Mouse (Mus musculus): ENCODE data around the gene Qpctl.
A peak's percentile ranks its signal among the peaks of the same experiment; 100 is the strongest.

Gene Qpctl

DNA sequence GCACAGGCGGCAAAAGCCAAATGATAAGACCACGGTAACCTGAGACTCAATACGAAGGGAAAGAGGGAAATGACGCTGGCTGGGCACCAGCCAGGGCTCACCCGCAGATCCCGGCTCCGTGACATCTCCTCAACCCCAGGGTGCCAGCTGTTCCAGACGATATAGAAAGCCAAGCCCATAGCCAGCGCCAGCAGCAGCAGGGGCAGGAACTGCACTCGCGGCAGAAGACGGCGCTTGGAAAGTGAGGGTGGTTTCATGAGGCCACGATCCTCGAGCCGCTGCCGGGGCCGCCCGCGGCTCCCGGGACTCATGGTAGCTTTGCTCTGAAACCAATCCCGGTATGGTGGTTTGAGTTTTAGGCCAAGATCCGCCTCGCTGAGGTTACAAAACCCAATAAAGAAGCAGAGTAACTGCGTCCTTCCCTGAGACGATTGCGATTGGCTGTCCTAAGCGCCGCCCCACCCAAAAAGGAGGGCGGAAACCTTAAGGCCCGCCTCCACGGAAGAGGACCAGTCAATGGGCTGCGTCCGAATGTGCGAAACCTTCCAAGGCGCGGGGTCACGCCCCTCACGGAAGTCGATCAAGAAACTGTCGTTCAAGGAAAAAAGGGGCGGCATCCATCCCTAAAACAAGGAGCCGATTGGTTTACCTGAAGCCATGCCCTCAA is at the start of gene Qpctl:
TSS of gene Qpctl (minus strand) at position 417 of the 667 bp plus-strand sequence.
- peak; percentile 100 for DNase-seq (ENCODE audit: low spot score)

- no peak for DNase-seq (ENCODE audit: low spot score)
Observed at GRCm38 (mm10) chr7:19197985-19198384, 48.9 kb upstream of the Qpctl start.

- peak; percentile 58 for DNase-seq (ENCODE audit: low spot score)
Observed at GRCm38 (mm10) chr7:19196676-19197075, 47.6 kb upstream of the Qpctl start.

DNA sequence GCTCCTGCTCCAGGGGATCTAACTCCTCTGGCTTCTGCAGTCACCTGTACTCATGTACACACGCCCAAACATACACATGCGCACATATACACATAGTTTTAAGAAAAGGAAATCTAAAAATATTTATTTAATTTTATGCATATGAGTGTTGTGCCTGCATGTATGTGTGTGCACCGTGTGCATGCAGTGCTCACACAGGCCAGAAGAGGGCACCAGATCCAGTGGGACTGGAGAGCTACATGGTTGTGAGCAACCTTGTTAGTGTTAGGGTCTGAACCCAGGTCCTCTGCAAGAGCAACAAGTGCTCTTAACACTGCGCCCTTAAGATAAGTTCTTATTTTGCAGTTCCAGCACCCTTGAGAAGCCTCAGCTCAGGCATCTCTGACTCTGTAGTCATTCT is 45.6 kb upstream of the Qpctl start:
- DNase-seq (ENCODE audit: low spot score) = no peak

DNA sequence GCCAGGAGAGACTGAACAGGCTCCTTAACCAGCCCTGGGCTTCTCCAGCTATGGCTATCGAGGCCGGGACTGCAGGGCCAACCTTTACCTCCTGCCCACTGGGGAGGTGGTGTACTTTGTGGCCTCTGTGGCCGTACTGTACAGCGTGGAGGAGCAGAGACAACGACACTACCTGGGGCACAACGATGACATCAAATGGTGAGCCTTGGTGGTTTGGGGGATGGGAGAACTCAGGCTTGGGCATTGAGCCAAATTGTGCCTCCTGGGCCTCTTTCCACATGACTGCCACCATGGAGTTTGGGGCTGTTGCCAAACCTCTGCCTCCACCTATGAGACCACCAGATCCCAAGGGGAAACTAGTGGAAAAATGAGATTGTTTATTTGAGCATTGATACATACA is 35.7 kb upstream of the Qpctl start:
- no peak for DNase-seq (ENCODE audit: low spot score)

- DNase-seq (ENCODE audit: low spot score) = no peak
Observed at GRCm38 (mm10) chr7:19184250-19184649, 35.2 kb upstream of the Qpctl start.

- DNase-seq (ENCODE audit: low spot score) = peak; percentile 74
Observed at GRCm38 (mm10) chr7:19180862-19181429, 31.9 kb upstream of the Qpctl start.

DNA sequence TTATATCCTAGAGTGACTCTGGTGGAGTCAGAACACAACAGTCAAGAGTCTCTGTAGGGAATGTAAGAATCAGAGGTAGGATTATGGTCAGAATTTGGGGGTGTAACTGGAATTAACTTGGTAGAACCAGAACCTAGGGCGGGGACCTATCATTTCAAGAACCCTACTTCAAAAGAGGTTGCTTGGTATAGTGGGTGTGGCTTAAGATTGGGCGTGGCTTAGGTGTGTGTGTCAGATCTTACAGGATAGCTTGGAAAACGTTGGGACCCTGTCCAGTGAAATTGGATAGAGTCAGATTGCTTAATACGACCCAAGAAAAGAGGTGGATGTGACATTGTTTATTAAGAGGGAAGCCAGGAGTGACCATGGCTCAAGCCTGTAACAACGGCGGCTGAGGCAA is 30.8 kb upstream of the Qpctl start:
- DNase-seq (ENCODE audit: low spot score) = no peak

GRCm38 (mm10) chr7:19179173-19179572 is 30.1 kb upstream of the Qpctl start:
- DNase-seq (ENCODE audit: low spot score) = peak; percentile 84

DNA sequence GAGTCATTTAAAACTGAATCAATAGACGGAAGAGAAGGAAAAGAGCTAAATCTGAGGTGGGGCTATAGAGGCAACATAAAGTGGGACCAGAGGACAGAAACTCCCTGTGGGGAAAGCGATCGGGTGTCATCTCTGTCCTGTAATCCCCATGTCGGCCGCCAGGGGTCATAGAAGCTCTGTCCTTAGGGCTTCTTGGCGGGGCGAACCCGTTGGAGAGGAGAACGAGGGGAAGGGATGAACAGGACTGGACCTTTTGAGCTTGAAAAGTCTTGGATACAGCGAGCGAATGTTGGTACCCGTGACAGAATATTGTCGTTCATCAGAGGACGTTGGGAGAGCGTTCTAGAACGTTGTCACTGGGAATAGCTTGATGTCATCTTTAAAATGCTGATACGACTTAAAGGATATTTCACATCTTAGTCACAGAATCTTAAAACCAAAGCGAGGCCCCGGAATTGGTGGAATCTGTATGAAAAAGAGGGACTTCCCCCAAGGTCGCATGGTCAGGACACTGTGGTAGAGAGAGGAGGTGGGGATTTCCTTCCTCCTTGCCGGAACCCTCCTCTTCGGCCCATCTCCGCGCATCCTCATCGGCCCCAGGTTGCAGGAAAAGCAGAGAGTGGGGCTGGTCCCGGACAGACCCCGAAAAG is 29.5 kb upstream of the Qpctl start:
- peak; percentile 88 for DNase-seq (ENCODE audit: low spot score)

- no peak for DNase-seq (ENCODE audit: low spot score)
Observed at GRCm38 (mm10) chr7:19178035-19178434, 28.9 kb upstream of the Qpctl start.

- DNase-seq (ENCODE audit: low spot score) = no peak
Observed at GRCm38 (mm10) chr7:19177216-19177615, 28.1 kb upstream of the Qpctl start.

GRCm38 (mm10) chr7:19176516-19176947 is 27.4 kb upstream of the Qpctl start:
- DNase-seq (ENCODE audit: low spot score) = no peak

DNA sequence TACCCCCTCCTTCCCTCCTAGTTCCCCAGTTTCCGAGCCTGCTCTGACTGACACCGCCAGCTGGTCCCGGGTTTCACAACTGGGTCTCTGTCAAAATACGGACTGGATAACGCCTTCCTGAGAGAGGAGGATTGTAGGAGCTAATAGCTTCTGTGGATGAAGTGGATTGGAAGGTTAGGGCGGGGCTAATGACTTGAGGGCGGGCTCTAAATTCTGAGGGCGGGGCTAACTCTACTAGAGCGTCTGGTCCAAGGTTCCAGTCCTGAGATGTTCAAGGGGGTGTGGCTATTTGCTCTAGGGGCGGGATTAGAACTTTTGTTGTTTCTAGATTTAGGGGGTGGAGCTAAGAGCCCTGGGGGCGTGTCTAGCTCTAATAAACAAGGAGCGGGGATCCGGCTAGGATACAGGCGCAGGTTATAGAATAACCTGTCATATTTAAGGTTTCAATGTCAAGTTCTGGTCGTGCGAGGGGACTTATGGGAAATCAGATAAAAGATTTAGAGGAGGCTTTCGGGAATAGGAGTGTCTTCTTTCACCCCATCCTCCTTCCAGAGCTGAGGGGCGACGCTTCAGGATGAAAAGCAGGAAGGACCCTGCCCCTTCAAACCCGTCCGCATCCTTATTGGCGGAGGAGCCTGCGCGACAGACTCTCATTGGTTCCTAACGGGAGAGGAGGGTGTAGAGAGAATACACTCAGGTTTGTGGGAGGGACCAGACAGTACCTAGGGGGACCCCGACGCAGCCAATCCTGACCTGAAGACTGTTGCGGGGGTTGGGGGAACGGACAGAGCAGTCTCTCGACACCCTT is 26.8 kb upstream of the Qpctl start, which contains the start of gene Eml2:
TSS of gene Eml2 (plus strand) at position 714 of the 808 bp plus-strand sequence.
- DNase-seq (ENCODE audit: low spot score) = peak; percentile 82

- peak; percentile 93 for DNase-seq (ENCODE audit: low spot score)
Observed at GRCm38 (mm10) chr7:19172874-19173273, 23.8 kb upstream of the Qpctl start.

DNA sequence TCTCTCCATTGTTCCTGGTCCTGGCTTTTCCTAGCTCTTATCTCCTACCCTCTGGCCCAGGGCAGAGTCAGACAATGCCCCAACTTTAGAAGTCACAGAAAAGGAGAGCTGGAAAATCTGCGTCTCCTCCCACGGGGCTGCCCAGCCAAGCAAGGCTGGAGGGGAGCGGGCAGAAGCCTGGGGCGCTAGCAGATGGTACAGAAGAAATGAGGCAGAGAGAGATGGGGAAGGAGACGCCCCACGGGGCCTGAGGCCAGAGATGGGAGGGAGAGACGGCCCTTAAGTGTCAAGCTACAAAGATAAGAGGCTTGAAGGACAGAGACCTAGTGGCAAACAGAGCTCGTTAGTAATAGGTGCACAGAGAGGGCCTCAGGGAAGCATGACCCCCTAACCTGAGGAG is 22.7 kb upstream of the Qpctl start:
- no peak for DNase-seq (ENCODE audit: low spot score)

- DNase-seq (ENCODE audit: low spot score) = no peak
Observed at GRCm38 (mm10) chr7:19170142-19170541, 21.1 kb upstream of the Qpctl start.

DNA sequence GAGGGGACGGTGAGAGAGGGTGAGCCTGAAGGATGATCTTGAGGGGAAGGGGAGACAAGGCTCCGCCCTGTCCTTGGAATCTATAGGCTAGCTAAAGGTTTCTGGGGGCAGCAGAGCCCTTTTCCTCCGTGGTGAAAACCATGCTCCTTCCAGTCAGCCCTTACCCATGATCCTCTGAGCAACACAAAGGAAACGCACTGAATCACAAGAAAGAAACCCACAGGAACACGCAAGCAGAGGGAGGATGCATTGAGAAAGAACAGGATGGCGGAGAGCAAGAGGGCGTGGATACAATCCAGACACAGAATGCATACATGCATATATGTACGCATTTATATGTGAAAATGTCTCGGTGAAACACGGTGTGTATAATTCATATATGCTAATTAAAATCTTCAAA is 20.4 kb upstream of the Qpctl start:
- DNase-seq (ENCODE audit: low spot score) = no peak

DNA sequence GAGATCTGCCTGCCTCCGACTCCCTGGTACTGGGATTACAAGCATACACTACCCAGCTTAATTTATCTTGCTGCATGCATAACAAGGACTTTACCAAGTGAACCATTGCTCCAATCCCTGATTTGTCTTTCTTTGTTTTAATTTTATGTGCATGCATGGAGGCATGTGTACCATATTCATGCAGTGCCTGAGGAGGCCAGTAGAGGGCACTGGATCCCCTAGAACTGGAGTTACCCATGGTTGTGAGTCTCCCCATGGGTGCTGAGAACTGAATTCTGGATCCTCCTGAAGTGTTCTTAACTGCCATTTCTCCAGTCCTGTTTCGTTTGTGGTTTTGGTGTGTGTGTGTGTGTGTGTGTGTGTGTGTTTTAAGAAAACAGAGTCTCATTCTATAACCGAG is 17.9 kb upstream of the Qpctl start:
- DNase-seq (ENCODE audit: low spot score) = no peak

GRCm38 (mm10) chr7:19165656-19166423 is 16.7 kb upstream of the Qpctl start, which contains the start of gene Gipr:
TSS of gene Gipr (minus strand) at chr7:19166127.
- no peak for DNase-seq (ENCODE audit: low spot score)

DNA sequence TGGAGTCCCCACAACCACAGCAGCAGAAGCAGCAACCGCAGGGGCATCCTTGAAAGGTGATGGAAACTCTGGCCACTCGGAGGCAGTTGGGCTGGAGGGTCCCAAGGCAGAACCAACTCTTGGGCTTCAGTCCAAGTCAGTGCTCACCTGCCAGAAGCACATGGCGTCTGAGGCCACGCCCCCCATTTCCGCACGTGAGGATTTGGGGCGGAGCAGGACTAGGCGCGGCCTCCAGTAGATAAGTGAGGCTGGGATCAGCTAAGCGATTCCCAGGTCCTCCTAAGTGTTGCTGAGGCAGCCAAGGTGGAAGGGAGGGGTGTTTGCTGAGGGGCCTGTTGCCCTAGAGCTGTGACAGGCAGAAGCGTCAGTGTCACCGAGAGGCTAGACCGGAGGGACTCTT is 15.9 kb upstream of the Qpctl start:
- no peak for DNase-seq (ENCODE audit: low spot score)

DNA sequence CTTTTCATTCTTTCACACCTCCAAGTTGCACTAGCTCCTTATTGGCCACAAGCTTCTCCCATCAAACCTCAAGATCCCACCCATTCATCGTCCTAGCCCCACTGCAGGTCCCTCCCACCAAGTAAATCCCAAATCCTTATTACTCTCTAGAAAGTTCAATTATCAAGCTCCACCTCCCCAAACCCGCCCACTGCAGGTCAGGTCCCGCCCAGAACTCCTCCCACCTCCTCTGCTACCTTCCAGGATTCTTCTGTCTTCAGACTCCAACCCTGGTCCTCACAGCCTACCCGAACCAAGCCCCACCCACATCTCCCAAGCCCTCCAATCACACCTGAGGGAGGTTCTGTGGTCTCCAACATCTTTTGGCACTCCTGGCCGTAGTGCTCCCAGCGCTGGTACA is 15.1 kb upstream of the Qpctl start:
- peak; percentile 56 for DNase-seq (ENCODE audit: low spot score)

Data from embryo, embryonic 10.5 days (tissue).